Mouse (Mus musculus) left cerebral cortex, postnatal 4 days (tissue): Measurements from ENCODE around the gene Srsf2. TPM values are rescaled to one million over a fixed set of nuclear protein-coding genes. Genes with fewer than 3 reads are reported as not detected.

Source experiments
- DNase-seq: peaks from one replicate; pipeline ENCODE4 v3.0.0-alpha.2; 2022
- intact Hi-C: fragments of 180-260 bp; cut with DNase I; formaldehyde crosslinking; loops from one replicate; pipeline ENCODE4 v1.15.1; 2025
- total RNA-seq, 2 experiments: library from RNA; stranded (reverse); gene quantifications; 2 replicates each; pipeline ENCODE4 v1.2.3; 2021

Gene Srsf2
- total RNA-seq, 2 experiments from 2014 or later: 268 to 270 TPM

- DNase-seq: peak; percentile 86
- intact Hi-C loops: no loop called here
These were observed 39.9 kb downstream of the Srsf2 start for GRCm38 (mm10) chr11:116812793-116813529.

- peak; percentile 95 for DNase-seq
- intact Hi-C loops: no loop called here
These were observed 41.7 kb downstream of the Srsf2 start for GRCm38 (mm10) chr11:116810983-116811901.

GRCm38 (mm10) chr11:116810528-116810927 is 42.4 kb downstream of the Srsf2 start:
- intact Hi-C loops: no loop called here
- DNase-seq: no peak

GRCm38 (mm10) chr11:116809520-116809919 is 43.4 kb downstream of the Srsf2 start:
- intact Hi-C loops: loop anchor here (2.0 kb wide), 1 partner anchor 167 kb away; no protein-coding TSS in a partner anchor
- no peak for DNase-seq

- no peak for DNase-seq
- intact Hi-C loops: loop anchor here (2.0 kb wide), 1 partner anchor 166 kb away; no protein-coding TSS in a partner anchor
These were observed 44.0 kb downstream of the Srsf2 start for GRCm38 (mm10) chr11:116808811-116809395.

GRCm38 (mm10) chr11:116807938-116808606 is 44.8 kb downstream of the Srsf2 start:
- intact Hi-C loops: loop anchor here (2.0 kb wide), 1 partner anchor 165 kb away; no protein-coding TSS in a partner anchor
- DNase-seq: peak; percentile 92

- intact Hi-C loops: no loop called here
- DNase-seq: no peak
These were observed 45.4 kb downstream of the Srsf2 start for GRCm38 (mm10) chr11:116807526-116807925.

- intact Hi-C loops: no loop called here
- DNase-seq: no peak
These were observed 45.8 kb downstream of the Srsf2 start for GRCm38 (mm10) chr11:116807116-116807515.

GRCm38 (mm10) chr11:116806136-116807071 is 46.5 kb downstream of the Srsf2 start:
- intact Hi-C loops: no loop called here

GRCm38 (mm10) chr11:116802709-116803108 is 50.2 kb downstream of the Srsf2 start:
- no peak for DNase-seq
- intact Hi-C loops: no loop called here

More at GRCm38 (mm10) chr11:116806136-116807071, 46.5 kb downstream of the Srsf2 start:
- no peak for DNase-seq

- intact Hi-C loops: no loop called here
- no peak for DNase-seq
These were observed 51.8 kb downstream of the Srsf2 start for GRCm38 (mm10) chr11:116801106-116801505.

Other genes with a start within 250 kb of the Srsf2 start
- gene Rhbdf2, start 226.1 kb downstream of the Srsf2 start, total RNA-seq: 1 to 10 TPM in 1 of 2 experiments, under 1 TPM in 1; 0.90 to 1.5 TPM
- 1 to 10 TPM in 1 of 2 experiments, under 1 TPM in 1; 0.98 to 2.2 TPM for gene Prcd, start 199.6 kb downstream of the Srsf2 start, total RNA-seq
- 10 to 100 TPM; 17.1 to 20.6 TPM for gene Cygb, start 198.8 kb downstream of the Srsf2 start, total RNA-seq
- not detected for gene St6galnac1, start 77.6 kb downstream of the Srsf2 start, total RNA-seq
- gene Mxra7, start 25.0 kb downstream of the Srsf2 start, total RNA-seq: 10 to 100 TPM; 17.5 to 17.9 TPM
- 10 to 100 TPM; 26.8 to 29.4 TPM for gene Mettl23, start 9.8 kb downstream of the Srsf2 start, total RNA-seq
- 10 to 100 TPM; 35.7 to 39.9 TPM for gene Jmjd6, start 9.6 kb downstream of the Srsf2 start, total RNA-seq
- 10 to 100 TPM; 55.9 to 58.5 TPM for gene Mfsd11, start 654 bp downstream of the Srsf2 start, total RNA-seq
- 100 to 1,000 TPM; 111 to 114 TPM for gene Mgat5b, start 65.8 kb upstream of the Srsf2 start, total RNA-seq